Mouse (Mus musculus) C2C12 (cell line): Measurements from ENCODE around the gene Nudcd2.

ENCODE experiments used
- CTCF ChIP-seq: IDR thresholded peaks from one replicate; pipeline ENCODE4 v1.5.1; 2011; ENCODE audit not compliant: control insufficient read depth, insufficient read depth, insufficient read length
- MAX ChIP-seq: IDR thresholded peaks from one replicate; pipeline ENCODE4 v1.6.1; 2011; ENCODE audit warnings: mild to moderate bottlenecking, control low read depth
- MYOD1 ChIP-seq: IDR thresholded peaks from one replicate; pipeline ENCODE4 v1.6.1; 2011; ENCODE audit warnings: low read depth; ENCODE audit not compliant: control insufficient read depth, insufficient read length
- MYOG ChIP-seq: IDR thresholded peaks from one replicate; pipeline ENCODE4 v1.6.1; 2011; ENCODE audit not compliant: control insufficient read depth, insufficient read length; ENCODE audit errors: extremely low read depth
- USF1 ChIP-seq: IDR thresholded peaks from one replicate; pipeline ENCODE4 v1.6.1; 2011; ENCODE audit warnings: low read depth, mild to moderate bottlenecking, control low read depth, moderate library complexity

DNA sequence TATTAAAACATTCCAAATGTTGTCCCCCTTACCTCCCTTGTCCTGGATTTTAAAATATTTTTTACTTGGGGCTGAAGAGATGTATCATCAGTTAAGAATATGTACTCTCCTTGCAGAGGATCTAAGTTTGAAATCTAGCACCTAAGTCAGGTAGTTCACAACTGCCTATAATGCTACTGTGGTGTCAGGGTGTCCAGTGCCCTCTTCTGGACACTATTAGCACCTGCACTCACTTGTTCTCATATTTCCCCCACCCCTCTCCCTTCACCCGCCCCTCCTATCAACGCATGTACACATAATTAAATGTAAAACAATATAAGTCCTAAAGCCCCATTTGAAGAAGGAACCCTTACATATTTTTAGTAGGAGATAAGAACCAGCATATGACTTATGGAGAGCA lies 29.9 kb downstream of the Nudcd2 start:
- TF ChIP-seq CTCF (peak; percentile 29), MAX (no peak), USF1 (no peak), MYOG (no peak), MYOD1 (no peak)
